Mouse (Mus musculus) MEL-GATA-1-ER (cell line): ENCODE results near the gene Hif1an.
A peak's percentile ranks its signal among the peaks of the same experiment; 100 is the strongest.

Experiments used
- DNase-seq: peaks from one replicate; pipeline ENCODE4 v3.0.0-alpha.2; 2012; ENCODE audit warnings: low read depth; ENCODE audit errors: extremely low read depth

Hif1an gene

GRCm38 (mm10) chr19:44564006-44564405, 1.4 kb downstream of the Hif1an start:
- DNase-seq = no peak

GRCm38 (mm10) chr19:44567763-44568162, 5.1 kb downstream of the Hif1an start:
- no peak for DNase-seq

DNA sequence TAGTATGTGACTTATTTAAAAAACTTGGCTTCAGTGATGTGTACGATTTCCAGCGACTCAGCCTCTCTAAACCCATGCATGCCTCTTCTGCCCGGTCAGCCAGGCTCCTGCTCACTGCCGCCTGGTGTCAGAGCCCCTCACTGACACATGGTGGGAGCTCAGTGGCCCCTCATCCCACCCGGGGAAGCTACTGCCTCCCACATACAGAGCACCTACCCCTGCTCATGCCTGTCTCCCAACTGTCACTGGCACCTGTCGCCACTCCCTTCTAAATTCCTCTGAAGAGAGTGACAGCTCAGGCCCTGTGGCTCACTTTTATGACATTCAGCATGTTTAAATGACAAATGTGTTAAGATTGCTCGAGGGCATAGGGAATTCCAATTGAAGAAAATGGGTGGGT, 13.6 kb downstream of the Hif1an start:
- DNase-seq = no peak

- no peak for DNase-seq
Measured at GRCm38 (mm10) chr19:44578038-44578437, 15.4 kb downstream of the Hif1an start.

DNA sequence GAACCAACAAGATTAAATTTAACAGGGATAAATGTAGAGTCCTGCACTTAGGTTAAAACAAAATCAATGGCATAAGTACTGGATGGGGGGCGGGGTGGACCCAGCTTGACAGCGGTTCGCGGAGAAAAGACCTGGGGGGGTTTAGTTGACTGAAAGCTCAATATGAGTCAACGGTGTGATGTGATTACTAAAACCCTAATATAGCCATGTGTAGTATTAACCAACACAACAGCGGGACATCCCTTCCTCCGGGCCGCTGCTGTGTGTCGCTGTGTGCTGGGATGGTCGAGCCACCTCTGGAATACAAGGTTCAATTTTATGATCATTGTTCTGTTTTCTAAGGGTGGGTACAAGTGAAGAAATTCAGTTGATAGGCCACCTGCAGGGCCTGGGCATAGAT, 19.5 kb downstream of the Hif1an start:
- no peak for DNase-seq

DNA sequence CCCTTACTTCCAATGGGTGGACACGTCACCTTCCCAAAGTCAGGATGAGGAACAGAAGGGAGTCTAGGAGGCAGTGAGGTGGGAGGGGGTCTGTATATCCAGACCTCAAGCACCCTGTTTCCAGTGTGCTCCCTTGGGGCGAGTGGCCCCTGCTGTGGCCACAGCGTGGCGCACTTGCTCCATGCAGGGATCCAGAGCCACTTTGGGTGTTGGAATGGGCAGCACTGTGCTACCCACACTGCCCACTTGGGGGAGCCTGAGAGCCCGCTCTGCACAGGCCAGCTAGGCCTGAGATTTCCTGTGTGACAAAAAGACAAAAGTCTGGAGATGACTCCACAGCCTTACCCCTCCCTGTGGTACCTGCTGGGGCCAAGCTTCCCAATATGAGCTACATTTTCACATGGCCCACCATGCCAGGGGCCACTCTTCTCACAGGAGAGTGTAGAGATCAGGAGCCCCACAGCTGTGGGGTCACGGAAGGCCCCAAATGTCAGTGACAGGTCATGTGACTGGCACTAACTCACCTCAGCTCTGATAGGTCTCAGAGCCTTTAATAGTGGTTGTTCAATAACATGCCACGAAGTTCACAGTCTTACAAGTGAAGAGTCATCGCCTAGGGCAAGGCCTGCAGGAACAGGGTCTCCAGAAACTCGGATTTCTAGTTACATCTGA, 20.1 kb downstream of the Hif1an start:
- DNase-seq = peak; percentile 65

- no peak for DNase-seq
Measured at GRCm38 (mm10) chr19:44588036-44588435, 25.4 kb downstream of the Hif1an start.

GRCm38 (mm10) chr19:44589591-44590223, 27.1 kb downstream of the Hif1an start:
- DNase-seq = no peak

DNA sequence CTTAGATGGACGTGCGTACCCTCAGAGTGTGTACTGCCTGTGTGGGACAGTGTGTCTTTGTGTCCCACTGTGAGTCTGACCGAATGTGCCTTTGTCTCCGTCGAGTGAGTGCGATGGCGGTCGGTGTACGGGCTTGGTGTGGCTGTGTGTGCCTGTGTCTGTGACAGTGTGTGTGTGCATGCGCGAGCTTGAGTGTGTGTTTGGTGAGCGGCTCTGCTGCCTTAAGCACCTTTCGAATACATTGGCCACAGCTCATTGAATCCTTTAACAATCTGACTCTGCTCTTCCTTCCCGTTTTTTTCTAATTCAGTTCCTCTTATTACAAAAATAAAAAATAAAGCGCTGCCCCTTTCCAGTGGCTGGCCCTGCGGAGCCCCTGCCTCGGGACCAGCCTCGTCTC, 28.3 kb downstream of the Hif1an start:
- DNase-seq = no peak

DNA sequence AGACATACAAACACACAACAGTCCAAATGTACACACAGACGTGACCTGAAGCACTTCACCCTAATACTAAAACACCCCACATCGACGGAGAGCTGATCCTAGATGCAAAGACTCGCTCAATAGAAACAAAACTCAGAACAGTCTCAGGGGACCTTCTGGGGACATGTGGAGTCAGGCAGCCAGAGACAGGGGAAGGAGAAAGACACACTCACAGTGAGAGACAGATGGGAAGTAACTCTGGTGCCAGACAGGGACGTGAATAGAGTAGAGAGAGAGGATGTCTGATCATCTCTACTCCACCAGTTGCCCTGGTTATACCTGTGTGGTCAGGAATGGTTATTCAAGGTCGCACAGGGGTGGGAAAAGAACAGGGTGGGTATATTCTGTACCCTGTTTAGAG, 29.0 kb downstream of the Hif1an start:
- no peak for DNase-seq

DNA sequence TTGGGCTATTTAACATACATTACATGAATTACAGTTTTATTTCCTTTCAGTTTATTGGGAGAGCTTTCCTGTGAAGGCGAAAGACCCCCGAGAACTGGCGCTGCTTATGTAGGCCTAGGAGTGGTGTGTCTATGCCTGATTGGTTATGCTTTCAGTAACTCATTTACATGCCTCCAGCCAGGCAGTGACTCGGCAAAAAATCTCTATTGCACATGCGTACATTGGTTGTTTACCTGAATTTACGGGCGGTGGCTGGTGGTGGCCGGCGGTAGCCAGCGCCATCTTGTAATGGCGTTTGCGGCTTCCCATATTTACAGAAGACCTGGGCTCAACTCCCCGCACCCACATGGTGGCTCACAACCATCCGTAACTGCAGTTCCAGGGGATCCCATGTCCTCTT, 31.5 kb downstream of the Hif1an start:
- no peak for DNase-seq

DNA sequence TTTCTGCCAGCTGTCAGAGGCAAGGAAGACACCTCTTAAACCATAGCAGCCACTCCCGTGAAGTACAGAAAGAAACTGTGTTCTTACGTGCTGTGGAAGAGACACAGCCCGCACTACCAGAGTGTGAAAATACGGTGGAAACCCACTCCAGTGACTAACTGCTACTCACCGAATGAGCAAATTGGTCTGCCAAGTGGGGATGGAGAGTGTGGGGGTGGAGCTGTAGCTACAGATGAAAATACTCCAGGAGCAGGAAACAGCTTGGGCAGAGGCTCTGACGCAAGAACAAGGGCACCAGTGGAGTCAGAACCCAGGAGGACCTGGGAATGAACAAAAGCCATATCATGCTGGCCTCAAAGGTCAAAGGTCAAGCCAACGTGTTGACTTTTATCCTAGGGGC, 55.5 kb downstream of the Hif1an start:
- DNase-seq = no peak
